Mouse (Mus musculus): Measurements from ENCODE around the gene Ing4.
"Not testable (repeated sequence)": the region's sequence is repeated elsewhere in the genome, so short reads cannot be mapped to it uniquely, and the experiment has no call there.

Gene Ing4

DNA sequence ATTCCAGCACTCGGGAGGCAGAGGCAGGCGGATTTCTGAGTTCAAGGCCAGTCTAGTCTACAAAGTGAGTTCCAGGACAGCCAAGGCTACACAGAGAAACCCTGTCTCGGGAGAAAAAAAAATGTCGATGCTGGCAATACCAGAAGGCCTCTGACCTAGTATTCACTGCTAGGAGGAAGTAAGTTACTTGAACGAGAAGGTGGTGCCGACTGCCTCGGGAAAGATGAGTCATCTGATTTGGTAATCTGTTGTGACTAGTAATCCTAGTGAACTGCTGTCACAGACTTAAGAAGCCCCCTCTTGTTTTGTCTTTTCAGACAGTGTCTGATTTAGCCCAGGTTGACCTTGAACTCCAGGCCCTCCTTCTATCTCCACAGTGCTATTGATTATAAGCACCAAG is 1.5 kb downstream of the Ing4 start:
- no peak for DNase-seq (ENCODE audit: inconsistent ontology term)

- DNase-seq (ENCODE audit: inconsistent ontology term) = no peak
Observed at GRCm38 (mm10) chr6:125042081-125042480, 2.5 kb downstream of the Ing4 start.

- DNase-seq (ENCODE audit: inconsistent ontology term) = peak; percentile 87
Observed at GRCm38 (mm10) chr6:125046691-125047090, 7.1 kb downstream of the Ing4 start.

DNA sequence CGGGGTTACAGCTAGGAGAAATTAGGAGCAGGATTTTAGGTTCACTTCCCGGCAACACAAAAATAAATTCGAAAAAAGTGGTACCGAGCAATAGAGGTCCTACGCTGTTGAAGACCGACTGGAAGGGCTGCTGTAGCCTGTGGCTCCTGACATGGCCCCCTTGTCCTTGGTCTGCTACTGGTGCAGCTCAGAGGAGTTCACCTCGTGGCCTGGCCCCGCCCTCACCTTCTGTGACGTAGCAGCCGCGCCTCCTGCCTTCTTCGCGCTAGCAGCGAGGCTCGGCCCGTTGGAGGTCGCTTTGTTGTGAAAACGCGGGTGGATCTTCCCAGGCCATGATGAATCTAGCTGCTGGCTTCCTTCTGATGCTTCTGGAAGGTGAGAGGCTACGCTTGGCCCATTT is 10.1 kb downstream of the Ing4 start, which contains the start of gene Acrbp:
Gene Acrbp, plus strand, starts transcription at position 12 of the 400 bp plus-strand sequence.
- DNase-seq (ENCODE audit: inconsistent ontology term) = no peak

DNA sequence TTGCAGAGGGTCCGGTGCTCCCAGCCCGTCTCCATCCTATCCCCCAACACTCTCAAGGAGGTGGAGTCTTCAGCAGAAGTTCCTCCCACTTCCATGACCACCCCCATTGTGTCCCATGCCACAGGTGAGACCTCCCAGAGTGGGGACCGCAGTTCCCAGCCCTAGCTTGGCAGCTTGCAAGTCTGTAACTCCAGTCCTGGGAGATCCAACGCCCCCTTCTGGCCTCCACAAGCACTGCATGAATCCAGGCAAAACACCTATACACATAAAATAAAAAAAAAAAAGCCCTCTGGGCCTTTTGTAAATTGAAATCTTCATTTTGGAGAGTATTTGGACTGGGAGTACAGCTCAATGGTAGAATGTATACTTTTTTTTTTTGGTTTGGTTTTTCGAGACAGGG is 11.7 kb downstream of the Ing4 start:
- DNase-seq (ENCODE audit: inconsistent ontology term) = no peak

- DNase-seq (ENCODE audit: inconsistent ontology term) = peak; percentile 18
Observed at GRCm38 (mm10) chr6:125061493-125061892, 21.9 kb downstream of the Ing4 start.

GRCm38 (mm10) chr6:125062511-125062910 is 23.0 kb downstream of the Ing4 start:
- DNase-seq (ENCODE audit: inconsistent ontology term) = no peak

- no peak for DNase-seq (ENCODE audit: inconsistent ontology term)
Observed at GRCm38 (mm10) chr6:125063906-125064305, 24.3 kb downstream of the Ing4 start.

GRCm38 (mm10) chr6:125065223-125065622 is 25.7 kb downstream of the Ing4 start:
- DNase-seq (ENCODE audit: inconsistent ontology term) = not testable (repeated sequence)

DNA sequence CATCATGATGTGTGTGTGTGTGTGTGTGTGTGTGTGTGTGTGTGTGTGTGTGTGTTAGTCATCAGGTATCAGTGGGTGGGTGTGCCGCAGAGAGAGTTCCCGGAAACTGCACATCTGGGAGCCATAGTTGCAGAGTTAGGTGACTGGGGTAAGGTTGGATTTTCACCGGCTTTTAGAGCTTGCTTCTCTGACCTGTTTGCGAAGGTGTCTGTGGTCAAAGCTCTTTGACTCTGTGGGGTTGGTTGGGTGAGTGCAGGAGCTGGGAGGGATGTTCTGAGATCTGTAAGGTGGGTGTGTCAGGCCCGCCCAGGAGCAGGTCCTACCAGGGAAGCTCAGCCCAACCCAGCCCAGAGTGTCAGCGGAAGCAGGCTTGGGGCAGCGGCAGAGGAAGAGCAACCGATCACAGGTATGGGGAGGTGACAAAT is 28.0 kb downstream of the Ing4 start, which contains the start of gene Lpar5:
Gene Lpar5, plus strand, starts transcription at position 350 of the 425 bp plus-strand sequence.
- no peak for DNase-seq (ENCODE audit: inconsistent ontology term)

DNA sequence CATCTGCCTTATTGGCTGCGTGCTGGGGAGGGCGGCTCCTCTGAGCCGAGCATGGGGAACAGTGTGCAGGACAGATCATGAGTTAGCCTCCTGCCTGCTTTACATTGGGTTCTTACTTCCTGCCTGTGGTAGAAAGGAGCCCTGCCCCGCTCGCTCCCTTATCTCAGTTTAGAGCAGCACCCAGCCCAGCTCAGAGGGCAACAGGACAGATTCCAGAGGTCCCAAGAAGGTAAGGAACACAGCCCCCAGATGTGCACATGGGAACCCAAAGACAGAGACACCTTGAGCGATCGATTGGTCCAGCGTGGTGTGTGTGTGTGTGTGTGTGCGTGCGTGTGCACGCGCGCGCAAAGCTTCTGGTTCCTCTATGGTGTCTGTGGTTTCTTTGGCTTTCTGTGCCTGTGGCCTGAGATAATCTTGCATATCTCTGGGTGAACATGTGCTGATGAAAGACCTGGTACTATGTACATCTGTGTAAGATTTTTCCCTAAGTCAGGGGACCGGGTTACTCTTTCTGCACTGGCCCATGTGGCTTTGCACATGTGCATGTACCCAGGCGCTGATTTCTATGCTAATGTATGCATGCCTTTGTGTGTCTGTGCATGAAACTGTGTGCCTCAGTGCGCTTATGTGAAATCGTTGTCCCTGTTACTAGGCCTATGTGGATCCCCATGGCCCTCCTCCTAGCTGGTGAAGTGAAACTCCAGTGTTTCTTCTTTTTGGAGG is 31.8 kb downstream of the Ing4 start:
- no peak for DNase-seq (ENCODE audit: inconsistent ontology term)

GRCm38 (mm10) chr6:125071896-125072279 is 32.3 kb downstream of the Ing4 start:
- DNase-seq (ENCODE audit: inconsistent ontology term) = peak; percentile 47

- DNase-seq (ENCODE audit: inconsistent ontology term) = no peak
Observed at GRCm38 (mm10) chr6:125073825-125074224, 34.3 kb downstream of the Ing4 start.

GRCm38 (mm10) chr6:125081394-125081793 is 41.8 kb downstream of the Ing4 start:
- DNase-seq (ENCODE audit: inconsistent ontology term) = no peak

DNA sequence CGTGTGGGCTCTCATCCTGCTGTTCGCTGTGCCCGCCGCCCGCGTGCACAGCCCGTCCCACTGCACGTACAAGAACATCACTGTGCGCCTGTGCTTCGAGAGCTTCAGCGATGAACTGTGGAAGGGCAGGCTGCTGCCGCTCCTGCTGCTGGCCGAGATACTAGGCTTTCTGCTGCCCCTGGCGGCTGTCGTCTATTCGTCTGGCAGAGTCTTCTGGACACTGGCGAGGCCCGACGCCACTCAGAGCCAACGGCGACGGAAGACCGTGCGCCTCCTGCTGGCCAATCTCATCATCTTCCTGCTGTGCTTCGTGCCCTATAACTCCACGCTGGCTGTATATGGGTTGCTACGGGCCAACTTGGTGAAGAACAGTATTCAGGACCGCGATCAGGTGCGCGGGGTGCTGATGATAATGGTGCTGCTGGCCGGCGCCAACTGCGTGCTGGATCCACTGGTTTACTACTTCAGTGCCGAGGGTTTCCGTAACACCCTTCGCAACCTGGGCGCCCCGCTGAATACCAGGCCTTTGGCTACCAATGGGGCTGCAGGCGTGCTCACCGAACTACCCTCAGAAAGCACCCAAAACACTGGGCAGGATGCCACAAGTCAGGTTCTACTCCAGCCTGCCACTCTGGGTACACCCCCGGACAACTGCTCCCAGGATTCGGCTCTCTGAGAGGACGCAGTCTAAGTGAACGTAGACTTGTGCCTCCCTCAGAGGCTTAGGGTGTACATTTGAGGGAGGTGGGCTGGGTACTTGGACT is 42.4 kb downstream of the Ing4 start:
- peak; percentile 82 for DNase-seq (ENCODE audit: inconsistent ontology term)

DNA sequence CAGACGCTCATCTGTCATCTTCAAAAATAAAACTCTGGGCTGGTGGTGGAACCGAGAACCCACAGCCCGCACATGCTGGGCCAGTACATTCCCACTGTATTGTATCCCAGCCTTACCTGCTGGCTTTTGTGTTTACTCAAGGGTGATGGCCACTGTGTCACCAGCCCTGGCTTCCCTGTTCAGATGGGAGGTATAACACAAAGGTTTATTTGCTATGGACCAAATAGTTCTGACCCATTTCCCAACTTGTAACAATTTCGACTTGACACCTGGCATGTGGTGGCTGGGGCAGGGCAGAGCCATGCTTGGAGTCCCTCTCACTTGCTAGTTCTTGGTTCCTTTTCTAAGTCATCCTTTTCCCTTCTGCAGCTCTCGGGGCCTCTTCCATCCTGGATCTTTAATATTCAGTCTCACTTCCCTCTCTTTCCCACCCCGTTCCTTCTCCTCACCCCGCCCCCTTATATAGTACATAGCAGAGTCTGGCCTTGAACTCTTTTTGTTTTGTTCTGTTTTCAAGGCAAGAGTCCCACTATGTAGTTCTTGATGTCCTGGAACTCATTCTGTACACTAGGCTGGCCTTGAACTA is 43.3 kb downstream of the Ing4 start:
- DNase-seq (ENCODE audit: inconsistent ontology term) = no peak

DNA sequence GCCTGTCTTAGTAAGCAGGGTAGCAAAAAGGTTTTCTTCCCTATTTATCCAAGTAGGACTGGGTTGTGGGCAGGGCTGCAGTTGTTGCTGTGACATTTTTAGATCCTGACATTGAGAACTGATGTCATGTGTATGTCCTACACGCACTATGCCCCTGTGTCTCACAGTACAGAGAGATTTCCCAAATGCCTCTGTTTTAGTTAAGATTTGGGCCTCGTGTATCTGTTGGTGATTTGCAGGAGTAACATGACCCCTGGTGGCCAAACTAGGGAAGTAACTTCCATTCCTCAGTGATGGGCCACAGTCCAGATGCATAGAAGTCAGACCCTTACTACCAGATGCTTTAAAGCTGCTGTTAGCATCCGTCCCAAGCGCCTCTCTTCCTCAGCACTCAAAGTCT is 44.9 kb downstream of the Ing4 start:
- peak; percentile 51 for DNase-seq (ENCODE audit: inconsistent ontology term)

GRCm38 (mm10) chr6:125087937-125088336 is 48.4 kb downstream of the Ing4 start:
- DNase-seq (ENCODE audit: inconsistent ontology term) = no peak

DNA sequence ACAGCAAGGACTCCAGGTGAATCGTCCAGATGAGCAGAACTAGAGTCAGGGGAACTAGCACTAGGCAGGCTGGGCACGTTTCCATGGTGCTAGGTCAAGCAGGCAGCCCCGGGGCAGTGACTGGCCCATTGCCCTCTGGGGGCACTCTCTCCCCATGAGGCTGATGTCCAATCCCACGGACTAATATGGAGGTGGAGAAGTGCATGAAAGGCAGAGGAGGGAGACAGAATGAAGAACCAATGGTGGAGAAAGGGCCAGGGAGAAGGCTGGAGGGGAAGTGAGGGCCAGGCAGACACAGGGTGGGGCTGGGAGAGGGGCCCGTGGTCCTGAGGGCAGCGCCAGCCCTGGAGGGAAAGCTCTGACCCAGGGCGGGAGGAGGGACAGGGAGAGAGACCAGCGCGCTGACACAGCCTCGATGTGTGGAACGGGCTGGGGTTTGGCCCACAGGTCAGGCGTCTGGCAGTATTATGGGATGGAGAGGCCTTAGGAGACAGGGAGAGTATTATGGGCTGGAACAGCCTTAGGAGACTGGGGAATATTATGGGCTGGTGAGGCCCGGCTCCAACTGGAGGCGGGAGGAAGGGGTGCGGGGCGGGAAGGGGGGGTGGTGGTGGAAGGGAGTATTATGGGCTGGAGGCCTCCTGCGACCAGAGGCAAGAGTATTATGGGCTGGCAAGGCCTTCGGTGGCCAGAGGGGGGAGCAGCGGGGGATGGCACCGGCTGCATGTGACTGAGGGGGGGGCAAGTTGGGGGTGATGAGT is 49.2 kb downstream of the Ing4 start:
- DNase-seq (ENCODE audit: inconsistent ontology term) = peak; percentile 85

- DNase-seq (ENCODE audit: inconsistent ontology term) = peak; percentile 89
Observed at GRCm38 (mm10) chr6:125089521-125090321, 50.2 kb downstream of the Ing4 start.

Data from Muller cell, postnatal 12 days (primary cell).